ENCODE assay signal across 8 mouse cellular contexts in the genomic region with DNA sequence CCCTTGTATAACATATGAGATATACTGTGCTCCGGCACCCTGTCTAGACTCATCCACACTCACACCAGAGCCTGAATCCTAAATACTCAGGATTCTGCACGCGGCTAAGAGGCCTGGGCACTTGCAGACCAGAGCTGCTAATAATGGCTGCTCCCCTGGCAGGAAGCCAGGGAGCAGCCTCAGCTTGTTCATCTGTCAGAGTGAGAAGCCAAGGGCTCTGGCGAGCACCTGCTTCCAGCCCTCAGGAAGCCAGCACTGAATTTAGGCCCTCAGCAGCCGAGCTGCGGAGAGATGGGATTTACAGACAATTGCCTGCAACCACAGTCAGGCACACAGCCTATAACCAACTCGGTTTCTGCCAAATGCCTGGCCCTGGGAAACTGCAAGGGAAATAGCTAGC. TPM values are rescaled to one million over a fixed set of nuclear protein-coding genes. Genes with fewer than 3 reads are reported as not detected.
DNase-seq lines count a peak whose midpoint lies in the region; ATAC-seq lines count a peak whose summit lies in the region.

No protein-coding gene starts in this region.

- no peaks in the 10 kb centered on the region for H3K9me3 ChIP-seq in lung, embryonic 16.5 days (ENCODE audit: control insufficient read depth, low read length)

- DNase-seq in lung, postnatal 36 days, result no peak
- peak; percentile 73 to 79 for DNase-seq in cerebellum, postnatal 36 days
- DNase-seq in heart, adult 9 months (ENCODE audit: low spot score in 2 of 2), result peak; percentile 21 to 34
- DNase-seq in layer of hippocampus, postnatal 10 days (ENCODE audit: low spot score in 2 of 2), result peak; percentile 69 to 75
- DNase-seq in right cerebral cortex, postnatal 14 days, result peak; percentile 28
- no peak for DNase-seq in embryo, embryonic 9.5 days (ENCODE audit: extremely low spot score)
- DNase-seq in adrenal gland, adult 8-10 months, result no peak

- H3K27me3 ChIP-seq in lung, embryonic 16.5 days (ENCODE audit: control insufficient read depth, insufficient read depth, low read depth, low read length), result no peaks in the 10 kb centered on the region

- no peak overlapping the region for H3K4me3 ChIP-seq in lung, embryonic 16.5 days (ENCODE audit: low read length)

- WGBS in lung, embryonic 16.5 days, result 26% methylated on average over 7 of the region's 7 CpGs

- no peaks in the 10 kb centered on the region for H3K36me3 ChIP-seq in lung, embryonic 16.5 days (ENCODE audit: control insufficient read depth, insufficient read depth, low read length)

- H3K4me2 ChIP-seq in lung, embryonic 16.5 days (ENCODE audit: low read depth, low read length), result no peak overlapping the region

- 0 out of 2 replicates have a peak overlapping the region, but pooled peaks have one; percentile 13 for H3K9ac ChIP-seq in lung, embryonic 16.5 days (ENCODE audit: low read length)

- H3K27ac ChIP-seq in lung, embryonic 16.5 days (ENCODE audit: low read length), result no peak overlapping the region

- H3K4me1 ChIP-seq in lung, embryonic 16.5 days (replicated peaks; ENCODE audit: control insufficient read depth, insufficient read depth, low read length), result peaks cover 18% of the 10 kb centered on the region

- peak; percentile 56 for ATAC-seq in lung, embryonic 16.5 days (ENCODE audit: low read depth)

RNA-seq across cellular contexts. Expression of a gene that starts 15.3 kb away (rescaled TPM):
- polyA plus RNA-seq in lung, embryonic 16.5 days (2015; fragmentation: Nextera tagmentation; extraction: Ambion mirVana), result 104 and 107 TPM in 2 replicates
- 100 to 1,000 TPM; 218 to 236 TPM for total RNA-seq in layer of hippocampus, postnatal 10 days (2021)
- total RNA-seq in adrenal gland, adult 8-10 months (2022), result 100 to 1,000 TPM in 2 of 4 experiments, 10 to 100 TPM in 2; 86.8 to 108 (median 98.2) TPM

Comparison
In these comparisons a context has a peak if more than half of its experiments do, and no peak if none do; other contexts are left out.
1. DNase-seq: peak in cerebellum, postnatal 36 days (2 of 2), heart, adult 9 months (2 of 2), layer of hippocampus, postnatal 10 days (2 of 2) and right cerebral cortex, postnatal 14 days (single experiment); none in lung, postnatal 36 days (single experiment), embryo, embryonic 9.5 days (single experiment) and adrenal gland, adult 8-10 months (single experiment).